Mouse (Mus musculus) spleen, postnatal 4 days (tissue): ENCODE data around the gene B9d2.
A peak's percentile ranks its signal among the peaks of the same experiment; 100 is the strongest.

Experiments used
- DNase-seq, 2 experiments: peaks; one replicate each; pipeline ENCODE4 v3.0.0; 2022; ENCODE audit warnings: low spot score in 2 of 2

Gene B9d2

GRCm38 (mm10) chr7:25674719-25675300, 5.8 kb upstream of the B9d2 start, which contains the start of gene Tmem91:
Gene Tmem91 (minus strand): TSS chr7:25675166.
- no peak for DNase-seq

GRCm38 (mm10) chr7:25675405-25675804, 5.2 kb upstream of the B9d2 start:
- DNase-seq = no peak

- no peak for DNase-seq
These were observed 4.3 kb upstream of the B9d2 start for GRCm38 (mm10) chr7:25676085-25676781.

GRCm38 (mm10) chr7:25677013-25677412, 3.6 kb upstream of the B9d2 start:
- no peak for DNase-seq

- no peak for DNase-seq
These were observed 609 bp upstream of the B9d2 start for GRCm38 (mm10) chr7:25679971-25680370.

- peak; percentile 31 to 71 for DNase-seq
These were observed 1.0 kb downstream of the B9d2 start for GRCm38 (mm10) chr7:25681341-25682231.

GRCm38 (mm10) chr7:25683474-25684180, 3.0 kb downstream of the B9d2 start:
- peak; percentile 70 to 74 for DNase-seq

- peak in 1 of 2 experiments; percentile 65 for DNase-seq
These were observed 4.1 kb downstream of the B9d2 start for GRCm38 (mm10) chr7:25684659-25685058.

GRCm38 (mm10) chr7:25685926-25686470, 5.4 kb downstream of the B9d2 start:
- DNase-seq = no peak

GRCm38 (mm10) chr7:25686680-25687531, 6.3 kb downstream of the B9d2 start, which contains the start of gene Tgfb1:
Gene Tgfb1 (plus strand): TSS chr7:25687002.
- DNase-seq = peak; percentile 83 to 90

GRCm38 (mm10) chr7:25687811-25688401, 7.3 kb downstream of the B9d2 start:
- peak; percentile 81 to 93 for DNase-seq

GRCm38 (mm10) chr7:25688810-25689586, 8.4 kb downstream of the B9d2 start:
- peak; percentile 86 to 90 for DNase-seq

- DNase-seq = no peak
These were observed 9.0 kb downstream of the B9d2 start for GRCm38 (mm10) chr7:25689603-25690021.

GRCm38 (mm10) chr7:25690051-25690450, 9.5 kb downstream of the B9d2 start:
- DNase-seq = no peak

GRCm38 (mm10) chr7:25694104-25694503, 13.5 kb downstream of the B9d2 start:
- DNase-seq = no peak

- DNase-seq = no peak
These were observed 19.3 kb downstream of the B9d2 start for GRCm38 (mm10) chr7:25699851-25700250.

GRCm38 (mm10) chr7:25700732-25701131, 20.2 kb downstream of the B9d2 start:
- DNase-seq = peak in 1 of 2 experiments; percentile 69

- DNase-seq = no peak
These were observed 21.8 kb downstream of the B9d2 start for GRCm38 (mm10) chr7:25702350-25702749.
